Mouse (Mus musculus) neural tube, embryonic 14.5 days (tissue): ENCODE results near the gene Hdgfl3. TPM values are rescaled to one million over a fixed set of nuclear protein-coding genes. Genes with fewer than 3 reads are reported as not detected.

Source experiments
- ATAC-seq: fragments of 200-750 bp; cut with Nextera tagmentation; 2 replicates; pipeline ENCODE4 v1.8.0; 2017; ENCODE audit warnings: low read depth, mild to moderate bottlenecking, moderate TSS enrichment, moderate library complexity
- H3K27ac ChIP-seq: fragments of 300-500 bp; sonication (generic); 2 replicates; pipeline ENCODE4 v1.5.1; 2014; ENCODE audit warnings: low read depth, mild to moderate bottlenecking, control low read depth, low read length, moderate library complexity, mixed read lengths
- H3K27me3 ChIP-seq: fragments of 300-500 bp; sonication (generic); 2 replicates; pipeline ENCODE4 v1.6.1; 2014; ENCODE audit warnings: low read length; ENCODE audit not compliant: control insufficient read depth, insufficient read depth
- H3K36me3 ChIP-seq: fragments of 300-500 bp; sonication (generic); 2 replicates; pipeline ENCODE4 v1.6.1; 2014; ENCODE audit warnings: low read length, mixed read lengths; ENCODE audit not compliant: control insufficient read depth, insufficient read depth
- H3K4me1 ChIP-seq: fragments of 300-500 bp; sonication (generic); 2 replicates; pipeline ENCODE4 v1.6.1; 2014; ENCODE audit warnings: low read length; ENCODE audit not compliant: control insufficient read depth, insufficient read depth
- H3K4me2 ChIP-seq: fragments of 300-500 bp; sonication (generic); 2 replicates; pipeline ENCODE4 v1.6.1; 2014; ENCODE audit warnings: mild to moderate bottlenecking, low read depth, low read length, control low read depth
- H3K4me3 ChIP-seq: fragments of 300-500 bp; sonication (generic); 2 replicates; pipeline ENCODE4 v1.5.1; 2014; ENCODE audit warnings: low read depth, low read length, control low read depth, mixed read lengths
- H3K9ac ChIP-seq: fragments of 300-500 bp; sonication (generic); replicated peaks from 2 replicates; pipeline ENCODE4 v1.6.1; 2014; ENCODE audit warnings: low read depth, mild to moderate bottlenecking, control low read depth, low read length, mixed read lengths
- H3K9me3 ChIP-seq: fragments of 300-500 bp; sonication (generic); 2 replicates; pipeline ENCODE4 v1.6.1; 2016; ENCODE audit warnings: low read length; ENCODE audit not compliant: control insufficient read depth
- WGBS: fragments of 180-500 bp; shearing (Covaris S2); extraction: QIAGEN DNeasy Blood & Tissue Kit; methylation state at CpG from one replicate; pipeline ENCODE4 v1.1.7; 2014; 5-methylcytosine and 5-hydroxymethylcytosine counted together
- polyA plus RNA-seq: library from polyadenylated mRNA; unstranded; fragments of >200 nt; fragmentation: Nextera tagmentation; extraction: Ambion mirVana; gene quantifications from 2 replicates; pipeline ENCODE4 v1.2.1, GENCODE M21; 2014

The Hdgfl3 gene
- polyA plus RNA-seq, result 90.7 and 93.2 TPM in 2 replicates

DNA sequence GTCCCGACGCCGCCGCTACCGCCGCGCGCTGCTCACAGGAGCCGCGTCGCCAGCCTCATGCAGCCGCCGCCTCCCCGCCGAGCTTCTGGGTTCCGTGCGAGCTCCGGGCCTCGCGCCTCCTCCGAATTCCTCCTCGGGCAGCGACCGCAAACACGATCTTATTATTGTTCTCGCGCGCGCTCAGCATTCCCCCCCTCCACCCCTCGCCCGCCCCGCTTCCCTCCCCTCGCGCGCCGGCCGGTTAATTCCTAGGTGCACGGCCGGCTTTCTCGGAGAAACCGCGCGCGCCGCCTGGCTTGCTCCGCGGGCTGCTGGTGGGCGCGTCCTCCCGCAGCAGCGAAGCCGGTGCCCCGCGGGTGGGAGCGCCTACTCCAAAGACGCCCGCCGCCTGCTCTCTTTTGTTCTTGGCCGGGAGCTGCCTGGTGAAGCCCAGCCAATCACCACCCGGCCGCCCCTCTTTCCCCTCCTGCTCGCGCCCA is at the start of gene Hdgfl3:
Gene Hdgfl3, minus strand, starts transcription at position 207 of the 479 bp plus-strand sequence.
- WGBS, result under 1% methylated on average over 36 of the region's 63 CpGs

DNA sequence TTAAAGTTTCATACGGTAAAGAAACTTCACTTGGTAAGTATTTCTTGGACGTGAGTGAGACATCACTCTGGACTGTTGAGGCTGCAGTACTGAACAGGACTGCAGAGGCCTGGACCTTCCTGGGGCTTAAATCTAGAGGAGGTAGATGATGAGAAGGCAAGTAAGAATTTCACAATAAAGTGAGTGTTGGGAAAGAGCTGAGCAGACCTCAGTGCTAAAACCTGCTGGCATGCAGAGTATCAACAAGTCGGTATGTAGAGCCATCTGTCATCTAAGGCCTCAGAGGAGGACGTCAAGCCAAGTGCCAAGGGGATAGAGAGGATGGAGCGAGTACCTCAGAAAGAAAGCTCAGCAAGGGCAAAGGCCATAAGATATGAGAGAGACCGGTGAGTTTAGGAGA is 49.4 kb upstream of the Hdgfl3 start:
- H3K9me3 ChIP-seq, result no peaks in the 10 kb centered on the region
- 85% methylated on average over 6 of the region's 6 CpGs for WGBS
- H3K4me3 ChIP-seq, result no peak overlapping the region
- no peaks in the 10 kb centered on the region for H3K36me3 ChIP-seq
- H3K9ac ChIP-seq, result no peak overlapping the region
- H3K27ac ChIP-seq, result no peak overlapping the region
- no peaks in the 10 kb centered on the region for H3K4me1 ChIP-seq
- peaks cover 1% of the 10 kb centered on the region; the same call in 1 of the 2 replicates for H3K27me3 ChIP-seq
- no peak for ATAC-seq
- no peak overlapping the region for H3K4me2 ChIP-seq

More for the DNA sequence above, at the start of gene Hdgfl3:
- H3K4me1 ChIP-seq, result peaks cover 20% of the 10 kb centered on the region
- H3K27me3 ChIP-seq, result no peaks in the 10 kb centered on the region
- H3K4me3 ChIP-seq, result peak within 1 kb of the TSS; percentile 98
- peak within 1 kb of the TSS; percentile 99 for H3K9ac ChIP-seq
- no peaks in the 10 kb centered on the region for H3K36me3 ChIP-seq
- peak within 1 kb of the TSS; percentile 98 for H3K27ac ChIP-seq
- H3K9me3 ChIP-seq, result no peaks in the 10 kb centered on the region
- peak; percentile 88 for ATAC-seq
- H3K4me2 ChIP-seq, result peak within 1 kb of the TSS; percentile 90

DNA sequence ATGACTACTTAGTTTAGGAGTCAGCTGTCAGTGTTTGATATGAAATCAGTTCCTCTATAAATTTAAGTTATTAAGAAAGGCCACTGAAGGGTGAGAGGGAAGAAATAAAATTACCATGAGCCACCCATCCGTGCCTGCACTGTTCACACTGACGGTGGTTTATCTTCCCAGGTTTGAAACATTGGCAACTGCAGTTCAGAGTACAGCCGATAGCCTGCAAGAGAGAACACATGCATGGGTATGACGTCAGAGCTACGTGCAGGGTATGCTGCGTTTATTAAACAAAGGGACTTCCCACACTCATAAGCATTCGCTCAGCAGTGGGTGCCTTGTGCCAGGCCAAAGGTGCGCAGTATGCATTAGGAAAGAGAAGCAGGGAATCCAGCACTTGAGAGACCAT is 44.0 kb upstream of the Hdgfl3 start:
- no peak overlapping the region for H3K27ac ChIP-seq
- H3K4me3 ChIP-seq, result no peak overlapping the region
- 64% methylated on average over 8 of the region's 8 CpGs for WGBS
- no peak for ATAC-seq
- H3K9me3 ChIP-seq, result no peaks in the 10 kb centered on the region
- no peaks in the 10 kb centered on the region for H3K36me3 ChIP-seq
- H3K4me2 ChIP-seq, result no peak overlapping the region
- H3K9ac ChIP-seq, result no peak overlapping the region
- no peaks in the 10 kb centered on the region for H3K27me3 ChIP-seq
- no peaks in the 10 kb centered on the region for H3K4me1 ChIP-seq

DNA sequence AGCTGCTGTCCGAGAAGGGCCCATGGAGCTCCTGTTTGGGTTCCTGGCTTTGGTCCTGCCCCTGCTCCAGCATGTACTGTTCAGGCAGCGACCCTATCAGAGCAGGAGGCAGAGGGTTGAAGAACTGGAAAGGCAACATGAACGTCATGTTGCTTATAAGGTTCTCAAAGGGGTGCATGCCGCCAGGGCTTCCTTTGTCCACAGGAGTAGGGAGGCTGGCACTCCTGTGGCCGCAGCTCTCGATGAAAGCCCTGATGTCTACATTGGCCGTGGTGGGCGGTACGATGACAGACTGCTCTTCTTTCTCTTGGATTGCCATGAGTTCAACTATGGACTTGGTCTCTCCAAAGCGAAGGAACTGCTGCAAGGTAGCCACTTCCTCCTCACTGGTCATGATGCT is 40.3 kb upstream of the Hdgfl3 start:
- no peak overlapping the region for H3K9ac ChIP-seq
- no peak for ATAC-seq
- WGBS, result 92% methylated on average over 10 of the region's 10 CpGs
- H3K27ac ChIP-seq, result no peak overlapping the region
- H3K27me3 ChIP-seq, result no peaks in the 10 kb centered on the region
- H3K4me1 ChIP-seq, result no peaks in the 10 kb centered on the region
- no peaks in the 10 kb centered on the region for H3K9me3 ChIP-seq
- no peaks in the 10 kb centered on the region for H3K36me3 ChIP-seq
- H3K4me2 ChIP-seq, result no peak overlapping the region
- H3K4me3 ChIP-seq, result no peak overlapping the region

DNA sequence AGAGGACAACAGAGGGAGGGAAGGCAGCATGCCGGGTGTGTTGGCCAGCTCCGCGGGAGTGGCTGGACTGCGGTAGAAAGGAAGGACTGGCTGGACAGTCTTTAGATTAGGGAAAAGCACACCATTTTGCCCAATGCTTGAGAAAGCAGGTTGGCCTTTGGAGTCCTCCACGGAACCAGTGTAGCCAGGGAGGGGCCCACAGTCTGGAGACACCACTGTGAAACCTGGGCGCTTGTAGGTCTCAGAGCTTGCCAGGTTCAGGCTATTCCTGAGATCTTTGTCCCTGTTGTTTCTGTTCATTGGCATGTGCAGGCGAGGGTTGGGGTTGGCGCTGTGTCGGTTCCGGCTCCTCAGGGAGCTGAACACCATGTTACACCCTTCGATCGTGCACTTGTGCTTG is 39.7 kb upstream of the Hdgfl3 start:
- Histone ChIP-seq H3K27ac (no peak overlapping the region), H3K27me3 (no peaks in the 10 kb centered on the region), H3K9me3 (no peaks in the 10 kb centered on the region), H3K4me1 (no peaks in the 10 kb centered on the region), H3K9ac (no peak overlapping the region), H3K36me3 (no peaks in the 10 kb centered on the region), H3K4me3 (no peak overlapping the region), H3K4me2 (no peak overlapping the region)
- WGBS, result 95% methylated on average over 12 of the region's 12 CpGs
- no peak for ATAC-seq

DNA sequence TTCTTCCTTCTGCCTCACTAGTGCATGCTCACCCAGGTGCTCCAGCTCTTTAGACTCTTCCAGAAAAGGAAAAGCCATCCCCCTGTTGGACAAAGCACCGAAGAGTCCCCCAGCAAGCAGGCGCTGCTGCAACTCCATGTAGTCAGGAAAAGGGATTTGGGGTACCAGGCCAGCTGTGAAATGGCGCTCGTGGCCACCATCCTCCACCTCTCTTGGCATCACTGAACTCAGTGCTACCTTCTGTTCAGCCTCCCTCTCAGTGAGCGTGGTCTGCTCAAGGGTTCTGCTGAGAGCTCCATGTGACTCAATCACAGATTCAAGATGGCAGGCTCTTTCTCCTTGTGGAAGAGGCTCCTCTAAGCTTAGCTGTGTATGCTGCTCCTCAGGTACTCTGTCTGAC is 39.1 kb upstream of the Hdgfl3 start:
- Histone ChIP-seq H3K4me3 (no peak overlapping the region), H3K27me3 (no peaks in the 10 kb centered on the region), H3K27ac (no peak overlapping the region), H3K4me1 (no peaks in the 10 kb centered on the region), H3K9me3 (no peaks in the 10 kb centered on the region), H3K9ac (no peak overlapping the region), H3K4me2 (no peak overlapping the region), H3K36me3 (no peaks in the 10 kb centered on the region)
- ATAC-seq, result no peak
- 97% methylated on average over 5 of the region's 5 CpGs for WGBS

DNA sequence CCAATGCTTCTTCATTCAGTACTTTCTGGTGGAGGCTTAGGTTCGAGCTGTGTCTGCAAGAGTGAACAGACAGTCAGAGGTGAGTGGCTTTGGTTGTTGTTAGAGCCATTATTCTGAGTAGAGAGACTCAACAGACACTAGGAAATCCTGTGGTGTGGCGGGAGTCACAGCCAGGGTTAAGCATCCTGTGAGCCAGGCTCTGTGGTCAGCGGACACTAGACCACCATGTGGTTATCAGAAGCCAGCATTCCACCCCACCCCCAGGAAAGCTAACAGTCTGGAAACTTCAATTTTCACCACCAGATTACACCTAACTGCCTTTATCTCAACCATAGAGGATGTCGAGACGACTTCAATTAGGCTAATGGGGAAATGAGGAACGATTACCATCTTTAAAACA is 34.7 kb upstream of the Hdgfl3 start:
- Histone ChIP-seq H3K27ac (no peak overlapping the region), H3K27me3 (no peaks in the 10 kb centered on the region), H3K9me3 (no peaks in the 10 kb centered on the region), H3K4me3 (no peak overlapping the region), H3K9ac (no peak overlapping the region), H3K36me3 (no peaks in the 10 kb centered on the region), H3K4me2 (no peak overlapping the region), H3K4me1 (no peaks in the 10 kb centered on the region)
- no peak for ATAC-seq
- WGBS, result 80% methylated on average over 6 of the region's 6 CpGs

DNA sequence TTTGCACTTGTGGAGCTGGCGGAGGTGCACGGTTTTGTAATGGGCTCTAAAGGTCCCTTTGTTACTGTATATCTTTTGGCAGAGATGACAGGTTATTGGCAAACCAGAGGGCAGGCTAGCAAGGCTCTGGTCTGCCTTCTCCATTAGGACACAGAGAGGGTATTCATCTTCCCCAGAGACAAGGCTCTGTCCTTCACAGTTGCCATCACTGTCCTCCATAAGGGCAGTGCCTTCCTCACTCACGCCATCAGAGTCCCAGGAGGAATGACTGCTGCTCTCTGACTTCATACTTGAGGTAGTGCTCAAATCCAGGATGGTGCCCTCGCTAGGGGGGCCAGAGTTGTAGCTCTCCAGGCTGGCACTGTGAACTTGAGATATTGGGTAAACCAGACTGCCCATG is 34.2 kb upstream of the Hdgfl3 start:
- Histone ChIP-seq H3K4me3 (no peak overlapping the region), H3K36me3 (no peaks in the 10 kb centered on the region), H3K4me2 (no peak overlapping the region), H3K27ac (no peak overlapping the region), H3K27me3 (no peaks in the 10 kb centered on the region), H3K4me1 (no peaks in the 10 kb centered on the region), H3K9ac (no peak overlapping the region), H3K9me3 (no peaks in the 10 kb centered on the region)
- WGBS, result 86% methylated on average over 4 of the region's 4 CpGs
- ATAC-seq, result no peak

DNA sequence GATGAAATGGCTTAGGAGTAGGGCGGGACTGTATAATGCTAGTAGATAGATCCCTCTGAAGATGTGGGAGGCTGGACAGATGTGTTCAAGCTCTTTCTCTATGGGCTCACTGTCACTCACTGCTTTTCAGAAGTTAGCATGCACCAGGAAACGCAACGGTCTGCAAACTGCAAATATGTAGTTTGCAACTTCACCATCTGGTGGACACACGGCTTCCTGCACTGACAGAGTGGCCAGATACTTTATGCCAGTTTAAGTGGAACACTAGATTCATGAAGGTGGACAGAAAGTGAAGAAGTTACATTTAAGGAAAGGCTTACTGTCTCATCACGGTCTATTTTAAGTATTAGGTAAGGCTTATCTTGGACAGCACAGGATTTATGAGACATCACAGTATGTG is 31.9 kb upstream of the Hdgfl3 start:
- H3K36me3 ChIP-seq, result no peaks in the 10 kb centered on the region
- 80% methylated on average over 5 of the region's 5 CpGs for WGBS
- no peaks in the 10 kb centered on the region for H3K9me3 ChIP-seq
- H3K4me3 ChIP-seq, result no peak overlapping the region
- H3K9ac ChIP-seq, result no peak overlapping the region
- H3K4me1 ChIP-seq, result no peaks in the 10 kb centered on the region
- no peak overlapping the region for H3K4me2 ChIP-seq
- no peaks in the 10 kb centered on the region for H3K27me3 ChIP-seq
- ATAC-seq, result no peak
- no peak overlapping the region for H3K27ac ChIP-seq
